Mouse (Mus musculus): Measurements from ENCODE around the gene Nhsl1.

Gene Nhsl1

DNA sequence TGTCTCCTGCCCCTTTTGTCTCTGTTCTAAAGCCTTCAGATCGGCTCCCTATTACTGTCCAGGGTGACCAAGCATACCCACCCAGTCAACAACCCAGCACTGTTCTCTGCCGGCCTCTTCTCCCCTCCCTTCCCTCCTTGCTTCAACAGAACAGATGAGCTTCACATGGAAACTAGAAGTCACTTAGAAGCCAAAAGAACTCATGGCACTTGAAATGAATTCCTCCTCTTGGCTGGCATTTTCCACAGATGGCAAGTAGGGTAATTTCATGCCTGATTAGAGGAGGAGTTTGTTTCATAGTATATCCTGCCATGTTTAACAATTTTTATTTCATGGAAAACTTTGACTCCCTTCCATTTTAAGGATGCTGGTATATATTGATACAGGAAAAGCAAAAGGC is 85.2 kb downstream of the Nhsl1 start:
- DNase-seq = no peak

GRCm38 (mm10) chr10:18404679-18405078 is 85.9 kb downstream of the Nhsl1 start:
- no peak for DNase-seq

DNA sequence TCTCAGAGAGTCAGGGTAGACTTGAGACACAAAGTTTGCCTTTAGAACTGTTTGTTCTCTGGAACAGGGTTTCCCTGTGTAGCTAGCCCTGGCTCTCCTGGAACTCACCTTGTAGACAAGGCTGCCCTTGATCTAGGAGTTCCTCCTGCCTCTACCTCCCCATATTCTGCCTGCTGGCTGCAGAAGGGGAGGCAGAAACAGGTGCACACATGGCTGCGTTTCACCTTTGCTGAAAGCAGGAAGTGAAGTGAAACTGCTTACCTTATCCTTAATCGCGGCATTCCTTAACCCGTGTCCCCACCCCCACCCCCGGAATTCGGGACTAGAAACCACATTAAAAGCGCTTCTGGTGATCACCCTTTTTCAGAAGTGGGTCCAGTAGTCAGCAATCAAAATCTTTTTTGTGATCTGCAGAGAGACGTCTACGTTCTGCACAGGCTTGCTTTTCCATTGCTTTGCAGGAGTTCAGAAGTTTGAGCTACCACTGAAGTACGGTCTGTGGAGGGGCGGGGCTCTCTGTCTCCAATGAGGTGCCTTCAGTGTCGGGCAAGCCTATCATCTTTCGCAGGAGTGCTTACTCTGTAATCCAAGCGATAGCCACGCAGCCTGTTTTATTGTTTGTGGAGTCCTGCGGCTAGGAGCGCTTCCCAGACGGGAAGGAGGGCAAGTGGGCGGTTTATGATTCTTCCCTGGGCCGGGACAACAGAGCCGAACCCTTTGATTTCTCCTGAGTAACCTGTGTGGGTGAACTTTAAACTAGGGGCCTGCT is 88.5 kb downstream of the Nhsl1 start:
- DNase-seq = peak; percentile 56

DNA sequence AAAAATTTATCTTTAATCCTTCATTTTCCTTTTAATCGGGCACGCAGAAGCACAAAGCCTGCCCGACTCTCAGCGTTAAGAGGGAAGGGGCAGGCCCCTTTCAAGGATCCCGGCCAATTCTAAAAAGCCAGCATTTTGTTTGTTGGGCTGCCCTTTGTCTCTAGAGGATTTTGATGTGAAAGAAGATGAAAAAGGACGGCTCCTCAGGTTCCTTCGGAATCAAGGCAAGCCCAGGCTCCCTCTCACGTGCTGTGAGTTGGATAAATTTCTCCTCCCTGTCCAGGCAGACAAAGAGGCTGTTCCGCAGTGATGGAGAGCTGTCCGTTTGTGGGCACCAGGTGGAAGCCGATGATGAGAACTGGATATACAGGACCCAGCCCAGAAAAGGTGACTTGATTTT is 89.3 kb downstream of the Nhsl1 start:
- DNase-seq = no peak

DNA sequence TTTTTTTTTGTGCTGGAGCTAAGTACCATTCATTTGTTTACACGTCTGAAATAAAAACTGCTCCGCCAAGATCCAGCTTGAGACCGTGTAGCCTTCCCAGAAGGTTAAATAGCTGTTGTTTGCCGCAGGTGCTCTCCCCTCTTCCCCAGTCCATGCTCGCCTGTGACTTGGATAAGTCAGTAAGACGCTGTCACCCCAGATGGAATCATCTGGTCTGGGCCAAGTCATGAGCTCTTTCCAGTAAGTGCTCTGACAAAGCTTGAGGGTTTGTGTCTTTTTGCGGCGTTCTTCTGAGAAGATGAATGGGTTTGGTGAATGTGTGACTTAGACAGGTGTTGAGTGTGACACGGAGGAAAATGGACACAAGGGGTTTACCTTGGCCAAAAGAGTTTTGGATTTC is 89.8 kb downstream of the Nhsl1 start:
- no peak for DNase-seq

GRCm38 (mm10) chr10:18409068-18409467 is 90.3 kb downstream of the Nhsl1 start:
- DNase-seq = no peak

DNA sequence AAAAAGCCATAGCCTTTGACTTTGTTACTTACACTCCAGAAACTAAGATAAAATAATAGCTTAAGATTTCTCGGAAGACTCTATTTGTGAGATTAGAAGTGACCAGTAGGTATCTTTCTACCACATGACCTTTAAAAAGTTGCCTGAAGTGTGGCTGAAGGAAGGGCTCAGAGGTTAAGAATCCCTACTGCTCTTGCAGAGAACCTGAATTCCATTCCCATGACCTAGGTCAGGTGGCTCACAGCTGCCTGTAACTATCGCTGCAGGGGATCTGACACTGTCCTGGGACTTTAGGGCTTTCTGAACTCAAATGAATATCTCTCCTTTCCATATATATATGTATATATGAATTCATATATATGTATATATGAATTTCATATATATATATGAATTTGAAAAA is 92.5 kb downstream of the Nhsl1 start:
- no peak for DNase-seq

DNA sequence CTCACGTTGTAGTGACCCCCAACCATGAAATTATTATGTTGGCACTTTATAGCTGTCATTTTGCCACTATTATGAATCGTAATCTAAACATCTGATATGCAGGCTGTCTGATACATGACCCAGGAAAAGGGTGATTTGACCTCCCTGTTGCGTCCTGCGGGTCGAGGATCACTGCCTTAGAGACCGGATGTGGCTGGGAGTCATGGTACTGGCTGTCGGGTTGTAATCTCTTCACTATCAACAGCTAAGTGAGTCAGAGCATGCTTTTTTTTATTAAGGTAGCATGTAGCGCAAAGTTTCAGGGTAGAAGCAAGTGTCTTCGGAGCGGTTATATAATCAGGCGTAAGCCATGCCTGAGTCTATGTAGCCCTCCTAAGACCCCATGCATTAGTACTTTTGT is 97.2 kb downstream of the Nhsl1 start:
- DNase-seq = no peak

DNA sequence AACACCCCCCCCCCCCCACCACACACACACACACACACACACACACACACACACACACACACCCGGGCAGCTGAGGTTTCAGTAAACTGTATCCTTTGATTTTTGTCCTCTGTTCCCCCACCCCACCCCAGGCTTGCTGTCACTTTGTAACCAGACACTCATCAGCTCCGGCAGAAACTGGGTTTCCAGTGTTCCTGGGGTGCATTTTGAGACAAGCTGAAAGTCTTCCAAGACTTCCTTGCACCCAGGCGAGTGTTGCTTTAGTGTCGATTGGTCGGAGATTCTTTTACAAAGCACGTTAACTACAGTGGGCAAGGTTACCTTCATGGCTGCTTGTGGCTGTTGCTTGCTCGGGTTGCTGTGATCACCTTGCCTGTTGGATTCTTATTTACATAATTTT is 99.4 kb downstream of the Nhsl1 start:
- DNase-seq = no peak

GRCm38 (mm10) chr10:18419508-18419907 is 100.7 kb downstream of the Nhsl1 start:
- no peak for DNase-seq

DNA sequence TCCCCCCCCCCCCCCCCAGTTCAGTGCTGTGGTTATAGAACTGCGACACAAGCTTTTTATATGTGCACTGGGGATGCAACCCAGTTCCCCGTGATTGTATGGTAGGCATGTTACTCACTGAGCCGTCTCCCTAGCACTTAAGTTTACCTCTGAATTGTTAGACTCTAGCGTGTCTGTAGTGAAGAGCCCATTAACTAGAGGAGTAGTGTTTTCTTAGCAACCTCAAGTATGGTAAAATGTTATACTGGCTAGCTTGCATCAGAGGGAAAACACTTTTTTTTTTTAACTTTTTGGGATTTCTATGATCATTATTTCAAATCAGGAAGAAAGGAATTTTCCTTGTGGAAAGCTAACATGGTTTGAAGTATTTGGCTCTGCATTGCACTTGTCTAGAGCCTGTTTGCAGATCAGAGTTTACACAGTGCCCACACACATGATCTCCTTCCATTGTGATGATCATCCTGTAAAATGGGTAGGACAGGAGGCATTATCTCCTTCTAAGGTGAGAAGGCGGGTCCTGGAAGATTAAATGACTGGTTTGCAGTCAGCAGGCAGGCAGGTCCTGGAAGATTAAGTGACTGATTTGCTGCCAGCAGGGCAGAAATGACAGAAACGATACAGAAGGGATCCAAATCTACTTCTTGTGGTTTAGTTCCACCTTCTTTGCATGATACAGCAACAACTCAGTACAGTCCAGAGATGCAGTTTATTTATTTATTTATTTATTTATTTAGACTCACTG is 101.6 kb downstream of the Nhsl1 start:
- no peak for DNase-seq

DNA sequence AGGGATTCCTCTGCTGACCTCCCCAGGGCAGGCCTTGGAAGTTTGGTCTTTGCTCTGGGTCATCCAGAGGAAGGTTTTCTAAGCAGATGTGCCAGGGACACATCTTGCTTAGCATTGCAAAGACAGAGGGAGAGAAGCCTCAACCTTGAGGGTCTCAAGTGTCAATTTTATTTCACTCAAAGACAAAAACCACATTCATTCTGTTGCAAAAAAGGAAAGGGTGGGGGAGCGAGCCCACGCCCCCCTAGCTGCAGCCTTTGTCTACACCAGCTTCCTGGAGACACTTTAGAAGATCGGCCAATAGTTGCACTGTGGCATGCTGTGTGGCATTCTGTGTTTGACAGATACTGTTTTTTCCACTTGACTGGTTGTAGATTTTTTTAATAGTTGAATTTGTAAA is 104.2 kb downstream of the Nhsl1 start:
- no peak for DNase-seq

- no peak for DNase-seq
These were observed 104.8 kb downstream of the Nhsl1 start for GRCm38 (mm10) chr10:18423557-18423956.

DNA sequence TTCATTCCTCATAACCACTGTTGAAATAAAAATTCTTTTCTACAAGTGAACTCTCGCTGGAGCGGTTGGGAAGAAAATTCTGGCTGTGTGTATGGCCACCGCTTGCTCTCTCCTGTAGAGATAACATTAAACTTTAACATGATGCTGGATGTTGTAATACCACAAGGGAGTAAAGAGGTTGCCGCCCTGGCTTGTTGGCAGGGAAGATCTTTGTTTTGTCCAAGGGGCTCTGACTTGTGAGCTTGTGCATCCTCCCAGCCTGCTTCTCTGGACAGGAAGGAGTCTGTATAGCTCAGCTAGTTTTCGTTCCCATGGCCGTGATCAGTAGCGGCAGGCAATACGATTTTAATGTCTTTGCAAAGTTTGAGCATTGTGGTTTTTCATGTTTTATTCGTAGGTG is 109.1 kb downstream of the Nhsl1 start:
- no peak for DNase-seq

DNA sequence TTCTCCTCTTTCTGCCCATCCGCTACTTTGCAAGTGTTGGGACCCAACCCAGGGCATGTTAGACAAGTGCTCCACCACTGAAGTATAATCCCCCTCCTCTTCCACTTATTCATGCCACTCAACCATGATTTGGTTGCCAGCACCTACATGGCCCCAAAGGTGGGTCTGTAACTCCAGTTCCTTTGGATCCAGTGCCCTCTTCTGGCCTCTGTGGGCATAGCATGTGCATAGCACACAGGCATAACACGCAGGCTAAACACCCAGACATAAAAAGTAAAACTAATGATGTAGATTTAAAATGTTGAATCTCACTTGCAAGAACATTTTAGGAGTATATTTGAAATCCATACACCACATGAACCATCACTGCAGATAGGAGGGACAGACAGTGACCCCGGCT is 110.7 kb downstream of the Nhsl1 start:
- DNase-seq = no peak

DNA sequence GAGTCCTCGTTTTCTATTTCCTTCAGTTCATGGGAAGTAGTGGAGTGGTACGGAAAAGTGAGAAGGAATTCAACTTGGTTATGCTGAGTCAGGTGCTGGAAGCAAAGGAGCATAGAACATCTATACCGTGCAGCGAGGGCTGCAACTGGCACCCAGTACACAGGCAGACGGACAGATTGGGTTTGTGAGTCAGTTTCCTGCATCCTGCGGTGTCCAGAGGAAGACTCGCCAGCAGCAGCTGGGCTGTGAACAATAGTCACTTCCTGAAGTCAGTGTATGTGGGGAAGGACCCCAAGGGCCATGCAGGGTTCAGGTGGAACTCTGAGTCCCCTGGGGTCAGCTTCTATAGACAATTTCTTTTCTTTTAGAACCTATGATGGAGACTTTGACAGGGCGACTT is 111.4 kb downstream of the Nhsl1 start:
- DNase-seq = no peak

DNA sequence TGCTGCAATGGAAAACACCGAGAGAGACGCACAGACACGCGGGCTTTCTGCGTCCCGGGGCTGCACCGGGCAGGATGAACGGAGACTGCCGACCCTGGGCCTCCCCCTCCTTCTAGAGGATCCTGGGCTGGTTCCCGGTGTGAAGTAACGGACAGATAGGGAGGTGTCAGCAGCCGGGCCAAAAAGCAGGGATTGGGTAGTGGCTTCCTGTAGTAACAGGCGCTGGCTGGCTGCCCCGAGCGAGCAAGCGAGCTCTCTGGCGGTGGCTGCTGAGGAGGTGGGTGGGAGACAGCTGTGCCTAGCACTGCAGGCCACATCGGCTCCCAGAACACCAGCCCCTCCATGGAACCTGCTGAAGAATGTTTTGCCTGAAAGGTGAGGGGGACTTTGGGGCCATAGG is 112.2 kb downstream of the Nhsl1 start:
- DNase-seq = peak; percentile 57

DNA sequence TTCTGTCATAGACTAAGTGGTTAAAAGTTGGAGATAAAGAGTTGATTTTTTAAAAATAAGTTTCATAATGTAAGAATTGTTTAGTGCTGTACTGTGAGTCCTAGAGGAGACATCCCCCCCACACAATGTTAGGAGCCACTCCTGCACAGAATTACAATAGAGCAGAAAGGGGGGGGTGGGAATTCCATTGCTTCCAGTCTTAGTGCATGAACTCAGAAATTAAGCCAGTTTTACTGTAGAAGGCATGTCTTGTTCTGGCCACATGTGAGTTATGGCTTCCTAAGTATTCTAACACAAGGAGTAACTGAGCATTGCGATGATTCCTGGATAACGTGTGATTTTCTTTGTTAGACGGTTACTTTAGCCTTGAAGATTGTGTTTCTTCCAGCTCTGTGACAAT is 112.8 kb downstream of the Nhsl1 start:
- DNase-seq = no peak

DNA sequence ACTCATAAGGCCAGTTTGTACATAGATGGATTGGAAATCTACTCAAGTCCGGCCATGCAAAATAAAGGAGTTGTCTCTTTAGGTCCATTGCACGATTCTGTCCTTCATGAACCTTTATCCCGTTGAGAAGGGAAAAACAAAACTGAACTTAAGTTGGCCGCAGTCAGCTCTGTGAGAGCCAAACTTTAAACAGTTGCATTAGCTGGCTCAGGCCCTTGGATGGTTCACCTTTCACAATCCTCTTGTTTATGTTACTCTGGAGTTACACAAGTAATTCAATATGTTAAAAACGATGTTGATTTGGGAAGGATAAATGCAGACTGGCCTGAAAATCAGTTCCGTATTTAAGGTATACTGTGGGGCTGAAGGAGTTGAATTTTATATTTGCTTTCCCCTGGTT is 116.7 kb downstream of the Nhsl1 start:
- DNase-seq = no peak

DNA sequence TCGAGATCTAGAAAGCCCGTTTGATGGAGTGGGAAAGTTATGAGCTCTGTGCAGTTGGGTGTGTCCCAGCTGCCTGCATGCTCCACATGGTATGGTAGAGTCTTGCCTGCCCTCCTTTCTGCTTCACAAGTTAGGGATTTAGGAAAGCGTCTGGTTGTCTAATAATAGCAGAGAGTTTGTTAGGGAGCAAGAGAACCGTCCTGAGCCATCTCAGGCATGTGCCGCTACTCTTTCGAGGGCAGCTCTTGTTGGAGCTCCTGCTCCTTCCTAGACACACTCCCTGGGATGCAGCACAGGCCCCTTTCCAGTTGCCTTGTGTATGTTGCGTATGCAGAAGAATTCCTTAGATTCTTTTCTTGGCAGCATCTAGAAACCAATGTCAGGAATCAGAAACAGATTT is 117.2 kb downstream of the Nhsl1 start:
- DNase-seq = no peak

DNA sequence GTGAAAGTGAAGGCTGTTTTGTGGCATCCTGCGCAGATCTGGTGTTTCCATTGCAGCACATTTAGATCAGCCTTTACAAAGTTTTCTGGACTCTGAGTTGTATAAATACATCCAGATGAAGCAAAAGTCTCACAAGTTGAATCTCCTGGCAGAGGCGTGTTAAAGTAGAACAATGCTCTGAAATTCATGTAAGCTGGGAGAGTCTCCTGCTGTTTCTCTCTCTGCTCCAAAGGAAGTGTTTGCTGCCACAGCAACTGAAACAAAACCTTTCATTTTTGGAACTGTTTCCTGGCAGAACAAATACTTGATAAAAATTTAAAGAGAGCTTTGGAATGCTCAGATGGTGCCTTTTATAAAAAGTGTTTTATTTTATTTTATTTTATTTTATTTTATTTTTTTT is 118.8 kb downstream of the Nhsl1 start:
- DNase-seq = no peak

- no peak for DNase-seq
These were observed 127.0 kb downstream of the Nhsl1 start for GRCm38 (mm10) chr10:18445603-18446358.

- no peak for DNase-seq
These were observed 127.6 kb downstream of the Nhsl1 start for GRCm38 (mm10) chr10:18446359-18446820.

DNA sequence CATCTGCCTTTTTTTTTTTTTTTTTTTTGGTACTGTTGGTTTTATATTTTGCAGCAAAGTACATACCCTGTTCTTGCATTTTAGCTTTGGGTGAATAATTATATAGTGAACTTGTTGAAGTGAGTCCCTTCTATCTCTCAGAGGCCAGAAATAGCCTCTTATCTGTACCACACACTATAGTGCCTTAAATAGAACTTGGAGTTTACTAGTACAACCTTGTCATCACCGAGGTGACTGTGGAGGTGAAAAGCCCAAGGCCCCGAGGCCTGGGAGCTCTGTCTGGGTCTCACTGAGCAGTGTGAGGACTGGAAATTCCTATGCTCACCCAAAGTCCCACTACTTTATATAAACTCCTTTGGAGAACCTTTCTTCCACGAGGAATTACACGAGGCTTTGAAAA is 128.5 kb downstream of the Nhsl1 start:
- DNase-seq = no peak

Data from right cerebral cortex, adult 18-20 months (tissue).